Mouse (Mus musculus) erythroid progenitor cell, adult 5-6 weeks (primary cell): ENCODE results near the gene Arrdc1. TPM values are rescaled to one million over a fixed set of nuclear protein-coding genes. Genes with fewer than 3 reads are reported as not detected.

Source experiments
- ATAC-seq: replicated peaks from 2 replicates; pipeline ENCODE4 v1.8.0; 2016; ENCODE audit warnings: moderate number of reproducible peaks, mild to moderate bottlenecking, moderate TSS enrichment, inconsistent platforms; ENCODE audit not compliant: poor library complexity, low FRiP score, severe bottlenecking
- total RNA-seq, 2 experiments: library from RNA; stranded (forward) in 1 of 2; stranded (reverse) in 1 of 2; fragments of 150-400 nt in 1 of 2; fragments of 186-747, 209-891 nt in 1 of 2; gene quantifications; 2 replicates each; pipeline versions ENCODE4 v1.2.3 to v1.2.4; 2015 to 2017; ENCODE audit warnings: low replicate concordance in 2 of 2

Arrdc1 gene
- total RNA-seq, 2 experiments from 2014 or later: 6.3 to 8.4 TPM

DNA sequence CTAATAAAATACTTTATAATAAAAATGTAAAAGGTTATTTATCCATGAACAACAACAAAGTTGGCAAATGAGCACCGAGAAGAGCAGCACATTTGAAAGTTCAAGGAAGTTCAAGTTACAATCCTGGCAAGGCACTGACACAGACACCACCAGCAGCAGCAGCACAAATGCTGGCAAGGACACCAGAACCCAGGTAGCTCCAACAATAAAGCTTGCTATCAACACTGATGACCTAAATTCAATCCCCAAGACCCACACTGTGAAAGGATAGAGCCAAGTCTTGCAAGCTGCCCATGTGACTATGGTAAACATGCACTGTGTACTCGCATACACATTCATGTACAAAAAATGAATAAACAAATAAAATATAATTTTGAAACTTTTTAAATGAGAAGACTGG is 54.4 kb downstream of the Arrdc1 start:
- no peak for ATAC-seq

Other genes starting within 250 kb of the Arrdc1 start
- under 0.01 TPM in 1 of 2 replicates, not detected in the other for gene Cacna1b, start 172.1 kb downstream of the Arrdc1 start, total RNA-seq (2015; ENCODE audit: low replicate concordance)
- 0.26 TPM in 1 of 2 replicates, not detected in the other for gene Cacna1b, start 172.1 kb downstream of the Arrdc1 start, total RNA-seq (2017; ENCODE audit: low replicate concordance)
- gene Ehmt1, start 15.6 kb downstream of the Arrdc1 start, total RNA-seq (2015; ENCODE audit: low replicate concordance): 13.8 and 36.0 TPM in 2 replicates
- gene Ehmt1, start 15.6 kb downstream of the Arrdc1 start, total RNA-seq (2017; ENCODE audit: low replicate concordance): 60.5 and 74.0 TPM in 2 replicates
- gene Zmynd19, start 14.5 kb upstream of the Arrdc1 start, total RNA-seq (2015; ENCODE audit: low replicate concordance): 3.2 and 4.6 TPM in 2 replicates
- 6.6 and 13.7 TPM in 2 replicates for gene Zmynd19, start 14.5 kb upstream of the Arrdc1 start, total RNA-seq (2017; ENCODE audit: low replicate concordance)
- 6.5 and 16.3 TPM in 2 replicates for gene Dph7, start 27.1 kb upstream of the Arrdc1 start, total RNA-seq (2015; ENCODE audit: low replicate concordance)
- 2.8 and 6.1 TPM in 2 replicates for gene Dph7, start 27.1 kb upstream of the Arrdc1 start, total RNA-seq (2017; ENCODE audit: low replicate concordance)
- 31.9 and 38.6 TPM in 2 replicates for gene Mrpl41, start 39.8 kb upstream of the Arrdc1 start, total RNA-seq (2015; ENCODE audit: low replicate concordance)
- gene Mrpl41, start 39.8 kb upstream of the Arrdc1 start, total RNA-seq (2017; ENCODE audit: low replicate concordance): 37.8 and 40.9 TPM in 2 replicates
- gene Pnpla7, start 40.8 kb upstream of the Arrdc1 start, total RNA-seq (2015; ENCODE audit: low replicate concordance): 37.3 and 37.8 TPM in 2 replicates
- gene Pnpla7, start 40.8 kb upstream of the Arrdc1 start, total RNA-seq (2017; ENCODE audit: low replicate concordance): 30.0 and 37.0 TPM in 2 replicates
- 1.8 and 2.5 TPM in 2 replicates for gene Nsmf, start 119.1 kb upstream of the Arrdc1 start, total RNA-seq (2015; ENCODE audit: low replicate concordance)
- gene Nsmf, start 119.1 kb upstream of the Arrdc1 start, total RNA-seq (2017; ENCODE audit: low replicate concordance): 2.1 and 3.9 TPM in 2 replicates
- not detected in 2 replicates for gene Entpd8, start 145.1 kb upstream of the Arrdc1 start, total RNA-seq (2015; ENCODE audit: low replicate concordance)
- not detected in 2 replicates for gene Entpd8, start 145.1 kb upstream of the Arrdc1 start, total RNA-seq (2017; ENCODE audit: low replicate concordance)
- not detected in 2 replicates for gene Noxa1, start 159.9 kb upstream of the Arrdc1 start, total RNA-seq (2015; ENCODE audit: low replicate concordance)
- not detected in 2 replicates for gene Noxa1, start 159.9 kb upstream of the Arrdc1 start, total RNA-seq (2017; ENCODE audit: low replicate concordance)
- 0.42 TPM in 1 of 2 replicates, not detected in the other for gene Nrarp, start 245.5 kb upstream of the Arrdc1 start, total RNA-seq (2015; ENCODE audit: low replicate concordance)
- 0.64 and 3.0 TPM in 2 replicates for gene Nrarp, start 245.5 kb upstream of the Arrdc1 start, total RNA-seq (2017; ENCODE audit: low replicate concordance)